Mouse (Mus musculus): ENCODE results near the gene Arhgap20.
A peak's percentile ranks its signal among the peaks of the same experiment; 100 is the strongest.

The Arhgap20 gene

GRCm38 (mm10) chr9:51764921-51765416, at the start of gene Arhgap20:
Gene Arhgap20, plus strand, starts transcription at chr9:51765337.
- DNase-seq = peak; percentile 92 to 95

GRCm38 (mm10) chr9:51718793-51719192, 46.3 kb upstream of the Arhgap20 start:
- DNase-seq = no peak

GRCm38 (mm10) chr9:51727960-51728359, 37.2 kb upstream of the Arhgap20 start:
- no peak for DNase-seq

- no peak for DNase-seq
Measured at GRCm38 (mm10) chr9:51735180-51736034, 29.7 kb upstream of the Arhgap20 start.

- peak; percentile 15 to 29 for DNase-seq
Measured at GRCm38 (mm10) chr9:51736750-51737368, 28.3 kb upstream of the Arhgap20 start.

- DNase-seq = no peak
Measured at GRCm38 (mm10) chr9:51738349-51738748, 26.8 kb upstream of the Arhgap20 start.

- DNase-seq = no peak
Measured at GRCm38 (mm10) chr9:51739826-51740225, 25.3 kb upstream of the Arhgap20 start.

- no peak for DNase-seq
Measured at GRCm38 (mm10) chr9:51750144-51750543, 15.0 kb upstream of the Arhgap20 start.

GRCm38 (mm10) chr9:51761003-51761402, 4.1 kb upstream of the Arhgap20 start:
- DNase-seq = no peak

GRCm38 (mm10) chr9:51764041-51764875, 879 bp upstream of the Arhgap20 start:
- DNase-seq = peak in 1 of 2 experiments; percentile 41

- peak in 1 of 2 experiments; percentile 61 for DNase-seq
Measured at GRCm38 (mm10) chr9:51765417-51766174, 459 bp downstream of the Arhgap20 start.

- DNase-seq = peak; percentile 70 to 75
Measured at GRCm38 (mm10) chr9:51766175-51767062, 1.3 kb downstream of the Arhgap20 start.

GRCm38 (mm10) chr9:51774201-51774600, 9.1 kb downstream of the Arhgap20 start:
- DNase-seq = no peak

GRCm38 (mm10) chr9:51776459-51776858, 11.3 kb downstream of the Arhgap20 start:
- no peak for DNase-seq

- DNase-seq = no peak
Measured at GRCm38 (mm10) chr9:51777180-51777579, 12.0 kb downstream of the Arhgap20 start.

GRCm38 (mm10) chr9:51779232-51779631, 14.1 kb downstream of the Arhgap20 start:
- no peak for DNase-seq

- DNase-seq = no peak
Measured at GRCm38 (mm10) chr9:51781092-51781491, 16.0 kb downstream of the Arhgap20 start.

- DNase-seq = no peak
Measured at GRCm38 (mm10) chr9:51787380-51787779, 22.2 kb downstream of the Arhgap20 start.

- DNase-seq = no peak
Measured at GRCm38 (mm10) chr9:51788466-51788865, 23.3 kb downstream of the Arhgap20 start.

GRCm38 (mm10) chr9:51795206-51795605, 30.1 kb downstream of the Arhgap20 start:
- DNase-seq = peak; percentile 69 to 82

GRCm38 (mm10) chr9:51798251-51798650, 33.1 kb downstream of the Arhgap20 start:
- DNase-seq = peak in 1 of 2 experiments; percentile 18
